Mouse (Mus musculus): ENCODE data around the gene Sfxn5.

Sfxn5 gene

GRCm38 (mm10) chr6:85232045-85232444 is 101.2 kb downstream of the Sfxn5 start:
- no peak for DNase-seq (ENCODE audit: low spot score in 2 of 2)

- no peak for DNase-seq (ENCODE audit: low spot score in 2 of 2)
Measured at GRCm38 (mm10) chr6:85231469-85231868, 101.8 kb downstream of the Sfxn5 start.

- no peak for DNase-seq (ENCODE audit: low spot score in 2 of 2)
Measured at GRCm38 (mm10) chr6:85230762-85231161, 102.5 kb downstream of the Sfxn5 start.

GRCm38 (mm10) chr6:85227520-85227919 is 105.7 kb downstream of the Sfxn5 start:
- DNase-seq (ENCODE audit: low spot score in 2 of 2) = no peak

GRCm38 (mm10) chr6:85226570-85226969 is 106.7 kb downstream of the Sfxn5 start:
- no peak for DNase-seq (ENCODE audit: low spot score in 2 of 2)

GRCm38 (mm10) chr6:85224442-85224891 is 108.8 kb downstream of the Sfxn5 start:
- DNase-seq (ENCODE audit: low spot score in 2 of 2) = no peak

GRCm38 (mm10) chr6:85223498-85224150 is 109.6 kb downstream of the Sfxn5 start:
- no peak for DNase-seq (ENCODE audit: low spot score in 2 of 2)

GRCm38 (mm10) chr6:85222551-85222950 is 110.7 kb downstream of the Sfxn5 start:
- no peak for DNase-seq (ENCODE audit: low spot score in 2 of 2)

GRCm38 (mm10) chr6:85220917-85221316 is 112.3 kb downstream of the Sfxn5 start:
- no peak for DNase-seq (ENCODE audit: low spot score in 2 of 2)

- no peak for DNase-seq (ENCODE audit: low spot score in 2 of 2)
Measured at GRCm38 (mm10) chr6:85219706-85220105, 113.5 kb downstream of the Sfxn5 start.

GRCm38 (mm10) chr6:85218684-85219445 is 114.4 kb downstream of the Sfxn5 start:
- DNase-seq (ENCODE audit: low spot score in 2 of 2) = no peak

GRCm38 (mm10) chr6:85218251-85218650 is 115.0 kb downstream of the Sfxn5 start:
- DNase-seq (ENCODE audit: low spot score in 2 of 2) = no peak

- no peak for DNase-seq (ENCODE audit: low spot score in 2 of 2)
Measured at GRCm38 (mm10) chr6:85210686-85211085, 122.5 kb downstream of the Sfxn5 start.

GRCm38 (mm10) chr6:85209226-85209967 is 123.8 kb downstream of the Sfxn5 start:
- DNase-seq (ENCODE audit: low spot score in 2 of 2) = no peak

GRCm38 (mm10) chr6:85207345-85207744 is 125.9 kb downstream of the Sfxn5 start:
- no peak for DNase-seq (ENCODE audit: low spot score in 2 of 2)

GRCm38 (mm10) chr6:85206939-85207285 is 126.3 kb downstream of the Sfxn5 start:
- DNase-seq (ENCODE audit: low spot score in 2 of 2) = no peak

GRCm38 (mm10) chr6:85206182-85206938 is 126.9 kb downstream of the Sfxn5 start:
- no peak for DNase-seq (ENCODE audit: low spot score in 2 of 2)

GRCm38 (mm10) chr6:85197951-85198350 is 135.3 kb downstream of the Sfxn5 start:
- no peak for DNase-seq (ENCODE audit: low spot score in 2 of 2)

GRCm38 (mm10) chr6:85193381-85194318 is 139.6 kb downstream of the Sfxn5 start:
- no peak for DNase-seq (ENCODE audit: low spot score in 2 of 2)

- DNase-seq (ENCODE audit: low spot score in 2 of 2) = no peak
Measured at GRCm38 (mm10) chr6:85191751-85192440, 141.3 kb downstream of the Sfxn5 start.
